Mouse (Mus musculus) stomach, postnatal 0 days (tissue): ENCODE data around the gene Olfr374. TPM values are rescaled to one million over a fixed set of nuclear protein-coding genes. Genes with fewer than 3 reads are reported as not detected.

ENCODE experiments used
- ATAC-seq: fragments of 200-750 bp; cut with Nextera tagmentation; 2 replicates; pipeline ENCODE4 v1.8.0; 2017; ENCODE audit not compliant: low FRiP score, low TSS enrichment
- DNase-seq: peaks from one replicate; pipeline ENCODE4 v3.0.0-alpha.2; 2016; ENCODE audit warnings: low spot score
- H3K27ac ChIP-seq: fragments of 300-500 bp; sonication (generic); replicated peaks from 2 replicates; pipeline ENCODE4 v1.5.1; 2014; ENCODE audit warnings: mild to moderate bottlenecking, control low read depth
- H3K27me3 ChIP-seq: fragments of 300-500 bp; sonication (generic); 2 replicates; pipeline ENCODE4 v1.6.1; 2014; ENCODE audit warnings: low read length; ENCODE audit not compliant: control insufficient read depth, insufficient read depth
- H3K36me3 ChIP-seq: fragments of 300-500 bp; sonication (generic); 2 replicates; pipeline ENCODE4 v1.6.1; 2014; ENCODE audit warnings: low read length, mixed read lengths; ENCODE audit not compliant: control insufficient read depth, insufficient read depth
- H3K4me1 ChIP-seq: fragments of 300-500 bp; sonication (generic); replicated peaks from 2 replicates; pipeline ENCODE4 v1.6.1; 2014; ENCODE audit warnings: antibody characterized with exemption; ENCODE audit not compliant: control insufficient read depth, insufficient read depth
- H3K4me2 ChIP-seq: fragments of 300-500 bp; sonication (generic); replicated peaks from 2 replicates; pipeline ENCODE4 v1.6.1; 2014; ENCODE audit warnings: low read depth, mild to moderate bottlenecking, control low read depth, moderate library complexity
- H3K4me3 ChIP-seq: fragments of 300-500 bp; sonication (generic); 2 replicates; pipeline ENCODE4 v1.5.1; 2014; ENCODE audit warnings: low read depth, low read length, control low read depth
- H3K9ac ChIP-seq: fragments of 300-500 bp; sonication (generic); 2 replicates; pipeline ENCODE4 v1.6.1; 2014; ENCODE audit warnings: mild to moderate bottlenecking, low read length, control low read depth, mixed read lengths
- H3K9me3 ChIP-seq: fragments of 300-500 bp; sonication (generic); 2 replicates; pipeline ENCODE4 v1.6.1; 2016; ENCODE audit warnings: low read length; ENCODE audit not compliant: control insufficient read depth
- CTCF ChIP-seq: IDR thresholded peaks from 2 replicates; pipeline ENCODE4 v1.5.1; 2016; ENCODE audit warnings: antibody characterized with exemption, low read depth, mild to moderate bottlenecking, moderate library complexity
- EP300 ChIP-seq: optimal IDR thresholded peaks from 2 replicates; pipeline ENCODE3; 2016; ENCODE audit warnings: antibody characterized with exemption
- WGBS: fragments of 180-500 bp; shearing (Covaris S2); extraction: QIAGEN DNeasy Blood & Tissue Kit; methylation state at CpG from one replicate; pipeline ENCODE4 v1.1.7; 2014; 5-methylcytosine and 5-hydroxymethylcytosine counted together
- polyA plus RNA-seq: library from polyadenylated mRNA; unstranded; fragments of >200 nt; fragmentation: Nextera tagmentation; extraction: Ambion mirVana; gene quantifications from 2 replicates; pipeline ENCODE4 v1.2.1, GENCODE M21; 2015

Gene Olfr374
- polyA plus RNA-seq, 1 experiment from 2014 or later: not detected

- under 1% methylated on average over 82 of the region's 82 CpGs for WGBS
Measured at GRCm38 (mm10) chr8:72160707-72161697, 54.2 kb downstream of the Olfr374 start, which contains the start of gene Rab8a. Rab8a (plus strand) TSS chr8:72161200.

GRCm38 (mm10) chr8:72162821-72163220, 56.0 kb downstream of the Olfr374 start:
- Histone ChIP-seq H3K4me2 (peak overlapping the region; percentile 87; the same call in 1 of the 2 replicates), H3K9me3 (no peaks in the 10 kb centered on the region), H3K27ac (no peak overlapping the region), H3K27me3 (no peaks in the 10 kb centered on the region), H3K4me1 (peaks cover 7% of the 10 kb centered on the region), H3K9ac (no peak overlapping the region), H3K4me3 (no peak overlapping the region), H3K36me3 (no peaks in the 10 kb centered on the region)
- TF ChIP-seq CTCF: no peak
- TF ChIP-seq EP300: no peak
- DNase-seq: no peak
- no peak for ATAC-seq

More at GRCm38 (mm10) chr8:72160707-72161697, 54.2 kb downstream of the Olfr374 start, which contains the start of gene Rab8a:
- Histone ChIP-seq H3K9me3 (no peaks in the 10 kb centered on the region), H3K9ac (peak within 1 kb of the TSS; percentile 87), H3K27ac (peak within 1 kb of the TSS; percentile 91), H3K4me1 (peaks cover 7% of the 10 kb centered on the region), H3K4me2 (peak within 1 kb of the TSS; percentile 87), H3K4me3 (peak within 1 kb of the TSS; percentile 95), H3K27me3 (no peaks in the 10 kb centered on the region), H3K36me3 (no peaks in the 10 kb centered on the region)
- peak; percentile 99 for ATAC-seq
- no peak for TF ChIP-seq CTCF
- no peak for TF ChIP-seq EP300
- peak; percentile 100 for DNase-seq

Other genes with a start within 250 kb of the Olfr374 start
- gene Zfp709, start 225.0 kb upstream of the Olfr374 start, polyA plus RNA-seq: 2.7 and 2.8 TPM in 2 replicates
- gene Zfp882, start 198.4 kb upstream of the Olfr374 start, polyA plus RNA-seq: 1.3 and 1.5 TPM in 2 replicates
- 11.7 and 12.5 TPM in 2 replicates for gene Zfp617, start 198.4 kb upstream of the Olfr374 start, polyA plus RNA-seq
- 11.2 and 11.8 TPM in 2 replicates for gene Zfp961, start 156.0 kb upstream of the Olfr374 start, polyA plus RNA-seq
- 1.3 and 1.4 TPM in 2 replicates for gene Cyp4f18, start 97.4 kb upstream of the Olfr374 start, polyA plus RNA-seq
- gene Olfr372, start 65.8 kb upstream of the Olfr374 start, polyA plus RNA-seq: not detected in 2 replicates
- gene Olfr373, start 23.9 kb upstream of the Olfr374 start, polyA plus RNA-seq: 0.05 TPM in 1 of 2 replicates, not detected in the other
- gene Tpm4, start 27.9 kb downstream of the Olfr374 start, polyA plus RNA-seq: 330 and 364 TPM in 2 replicates
- 84.0 and 88.6 TPM in 2 replicates for gene Rab8a, start 54.2 kb downstream of the Olfr374 start, polyA plus RNA-seq
- gene Hsh2d, start 82.6 kb downstream of the Olfr374 start, polyA plus RNA-seq: 3.9 TPM in 2 replicates
- 0.45 and 0.79 TPM in 2 replicates for gene Cib3, start 105.8 kb downstream of the Olfr374 start, polyA plus RNA-seq
- gene Gm11034, start 106.6 kb downstream of the Olfr374 start, polyA plus RNA-seq: not detected in 2 replicates
- gene Fam32a, start 112.7 kb downstream of the Olfr374 start, polyA plus RNA-seq: 53.8 and 57.4 TPM in 2 replicates
- 38.2 and 42.0 TPM in 2 replicates for gene Ap1m1, start 133.0 kb downstream of the Olfr374 start, polyA plus RNA-seq
- gene Gm10282, start 198.2 kb downstream of the Olfr374 start, polyA plus RNA-seq: 9.6 and 9.9 TPM in 2 replicates
- gene Klf2, start 212.0 kb downstream of the Olfr374 start, polyA plus RNA-seq: 9.5 and 11.1 TPM in 2 replicates